ENCODE assay signal across 11 mouse cellular contexts in genomic region chr12:71487591-71488435, GRCm38 (mm10).
A peak's percentile ranks its signal among the peaks of the same experiment; 100 is the strongest.
DNase-seq lines count a peak whose midpoint lies in the region; ATAC-seq and TF ChIP-seq lines count a peak whose summit lies in the region.
"Had no signal": no experiment of that assay in that cellular context is flagged by ENCODE, and none has a peak within 500 bp of the region (broad histone marks: within the 10 kb centered on the region; RNA-seq: fewer than 3 reads in every experiment).

No protein-coding gene starts in this region.

- no peak overlapping the region for H3K4me2 ChIP-seq in hindbrain, embryonic 13.5 days
- H3K4me2 ChIP-seq in neural tube, embryonic 12.5 days (replicated peaks), result no peak overlapping the region
- H3K4me2 ChIP-seq: embryonic facial prominence, embryonic 13.5 days; liver, embryonic 15.5 days had no signal

- H3K36me3 ChIP-seq in hindbrain, embryonic 13.5 days, result no peaks in the 10 kb centered on the region
- H3K36me3 ChIP-seq in neural tube, embryonic 12.5 days, result no peaks in the 10 kb centered on the region
- H3K36me3 ChIP-seq: embryonic facial prominence, embryonic 13.5 days; liver, embryonic 15.5 days had no signal

- no peak for TF ChIP-seq CTCF in layer of hippocampus, adult 2 months (conservative IDR thresholded peaks at IDR 0.05)

- no peak overlapping the region for H3K4me3 ChIP-seq in layer of hippocampus, adult 2 months
- H3K4me3 ChIP-seq in hindbrain, embryonic 13.5 days, result no peak overlapping the region
- H3K4me3 ChIP-seq in neural tube, embryonic 12.5 days, result no peak overlapping the region
- H3K4me3 ChIP-seq: embryonic facial prominence, embryonic 13.5 days; liver, embryonic 15.5 days had no signal

- H3K27ac ChIP-seq in layer of hippocampus, adult 2 months, result 0 out of 2 replicates have a peak overlapping the region, but pooled peaks have one; percentile 25
- H3K27ac ChIP-seq in hindbrain, embryonic 13.5 days, result no peak overlapping the region
- no peak overlapping the region for H3K27ac ChIP-seq in neural tube, embryonic 12.5 days
- H3K27ac ChIP-seq: embryonic facial prominence, embryonic 13.5 days; liver, embryonic 15.5 days had no signal

- peak; percentile 57; the same call in 1 of the 2 replicates for ATAC-seq in hindbrain, embryonic 13.5 days (ENCODE audit: low FRiP score)
- ATAC-seq in neural tube, embryonic 12.5 days (ENCODE audit: low FRiP score, low read depth), result 0 out of 2 replicates have a peak, but pooled peaks have one; percentile 56

- no peaks in the 10 kb centered on the region for H3K27me3 ChIP-seq in hindbrain, embryonic 13.5 days
- no peaks in the 10 kb centered on the region for H3K27me3 ChIP-seq in neural tube, embryonic 12.5 days (replicated peaks)
- H3K27me3 ChIP-seq: embryonic facial prominence, embryonic 13.5 days; liver, embryonic 15.5 days had no signal

- peak in 1 of 2 experiments; percentile 19 for DNase-seq in layer of hippocampus, adult 2 months (ENCODE audit: low spot score in 2 of 2)
- no peak for DNase-seq in layer of hippocampus, adult 9-10 months (ENCODE audit: low spot score)
- peak; percentile 60 for DNase-seq in brain, adult 2 months (ENCODE audit: low read depth, low spot score)
- no peak for DNase-seq in spleen, postnatal 36 days (ENCODE audit: low spot score in 2 of 2)
- DNase-seq in cerebellum, adult 11 months, result no peak
- DNase-seq: kidney, postnatal 10 days; thymus, postnatal 4 days had no signal

- WGBS in hindbrain, embryonic 13.5 days, result 41% methylated on average over 6 of the region's 6 CpGs
- WGBS in neural tube, embryonic 12.5 days, result 52% methylated on average over 6 of the region's 6 CpGs

- H3K9ac ChIP-seq in hindbrain, embryonic 13.5 days, result no peak overlapping the region
- H3K9ac ChIP-seq in neural tube, embryonic 12.5 days, result no peak overlapping the region
- H3K9ac ChIP-seq: embryonic facial prominence, embryonic 13.5 days; liver, embryonic 15.5 days had no signal

- no peaks in the 10 kb centered on the region for H3K9me3 ChIP-seq in hindbrain, embryonic 13.5 days
- H3K9me3 ChIP-seq in neural tube, embryonic 12.5 days, result no peaks in the 10 kb centered on the region
- H3K9me3 ChIP-seq: embryonic facial prominence, embryonic 13.5 days; liver, embryonic 15.5 days had no signal

- peaks cover 11% of the 10 kb centered on the region for H3K4me1 ChIP-seq in hindbrain, embryonic 13.5 days (replicated peaks)
- H3K4me1 ChIP-seq in neural tube, embryonic 12.5 days, result peaks cover 9% of the 10 kb centered on the region; the same call in 1 of the 2 replicates
- H3K4me1 ChIP-seq: liver, embryonic 15.5 days had no signal
